Mouse (Mus musculus) cerebellum, adult 18-20 months (tissue): Measurements from ENCODE around the gene Chic2.

ENCODE experiments used
- DNase-seq, 2 experiments: peaks; one replicate each; pipeline ENCODE4 v3.0.0; 2021

Chic2 gene

GRCm38 (mm10) chr5:74974061-74974581, 70.5 kb downstream of the Chic2 start:
- DNase-seq, result no peak

GRCm38 (mm10) chr5:74971418-74971817, 73.2 kb downstream of the Chic2 start:
- DNase-seq, result no peak

GRCm38 (mm10) chr5:74969341-74969740, 75.2 kb downstream of the Chic2 start:
- DNase-seq, result no peak

GRCm38 (mm10) chr5:74967882-74968281, 76.7 kb downstream of the Chic2 start:
- DNase-seq, result no peak

GRCm38 (mm10) chr5:74966891-74967290, 77.7 kb downstream of the Chic2 start:
- DNase-seq, result no peak

- DNase-seq, result no peak
Observed at GRCm38 (mm10) chr5:74962771-74963170, 81.8 kb downstream of the Chic2 start.

- DNase-seq, result peak; percentile 39 to 56
Observed at GRCm38 (mm10) chr5:74960840-74961543, 83.6 kb downstream of the Chic2 start.

- no peak for DNase-seq
Observed at GRCm38 (mm10) chr5:74960306-74960705, 84.3 kb downstream of the Chic2 start.

- no peak for DNase-seq
Observed at GRCm38 (mm10) chr5:74957293-74958076, 87.1 kb downstream of the Chic2 start.

- DNase-seq, result no peak
Observed at GRCm38 (mm10) chr5:74956335-74956734, 88.2 kb downstream of the Chic2 start.

- DNase-seq, result no peak
Observed at GRCm38 (mm10) chr5:74955565-74955964, 89.0 kb downstream of the Chic2 start.

GRCm38 (mm10) chr5:74952938-74953337, 91.6 kb downstream of the Chic2 start:
- no peak for DNase-seq

GRCm38 (mm10) chr5:74951375-74951774, 93.2 kb downstream of the Chic2 start:
- no peak for DNase-seq

GRCm38 (mm10) chr5:74949298-74949697, 95.3 kb downstream of the Chic2 start:
- no peak for DNase-seq

- DNase-seq, result no peak
Observed at GRCm38 (mm10) chr5:74948482-74948881, 96.1 kb downstream of the Chic2 start.
